1 mouse cellular context compared by ENCODE assay signal in genomic region chr11:53617562-53618109, GRCm38 (mm10).
TF ChIP-seq lines count a peak whose summit lies in the region.

No protein-coding gene starts in this region.

TF ChIP-seq in CH12.LX, 34 proteins besides CTCF, POLR2A, EP300 and RAD21 (continued from another document):
- TF ChIP-seq JUND (conservative IDR thresholded peaks at IDR 0.05; ENCODE audit: low read depth, low read length) (no peak), SIN3A (IDR thresholded peaks at IDR 0.05; ENCODE audit: low read length) (no peak), IRF4 (IDR thresholded peaks at IDR 0.05; ENCODE audit: low read depth, low read length) (no peak), TCF12 (IDR thresholded peaks at IDR 0.05; ENCODE audit: low read depth, low read length) (no peak), E2F4 (IDR thresholded peaks at IDR 0.05; ENCODE audit: insufficient replicate concordance, low read depth, low read length) (no peak), MAX (IDR thresholded peaks at IDR 0.05; ENCODE audit: low read length) (no peak), ZMIZ1 (IDR thresholded peaks at IDR 0.05; ENCODE audit: low read depth, low read length) (no peak), ZNF384 (IDR thresholded peaks at IDR 0.05; ENCODE audit: low read depth, low read length) (peak; percentile 62; the same call in 1 of the 2 replicates), TBP (conservative IDR thresholded peaks at IDR 0.05; ENCODE audit: low read depth, low read length) (no peak), USF2 (conservative IDR thresholded peaks at IDR 0.05; ENCODE audit: low read depth, low read length) (no peak), MXI1 (IDR thresholded peaks at IDR 0.05; ENCODE audit: low read depth, low read length) (no peak), ELF1 (IDR thresholded peaks at IDR 0.05; ENCODE audit: low read depth, low read length) (0 out of 2 replicates have a peak, but pooled peaks have one; percentile 3), RCOR1 (conservative IDR thresholded peaks at IDR 0.05; ENCODE audit: low read depth, low read length) (no peak), MEF2A (IDR thresholded peaks at IDR 0.05; ENCODE audit: borderline replicate concordance, low read depth, low read length) (no peak)
